Mouse (Mus musculus): Measurements from ENCODE around the gene Bloc1s2. TPM values are rescaled to one million over a fixed set of nuclear protein-coding genes. Genes with fewer than 3 reads are reported as not detected.

The Bloc1s2 gene
- polyA plus RNA-seq (2015; fragmentation: Nextera tagmentation; extraction: Ambion mirVana), result 49.9 and 51.6 TPM in 2 replicates

DNA sequence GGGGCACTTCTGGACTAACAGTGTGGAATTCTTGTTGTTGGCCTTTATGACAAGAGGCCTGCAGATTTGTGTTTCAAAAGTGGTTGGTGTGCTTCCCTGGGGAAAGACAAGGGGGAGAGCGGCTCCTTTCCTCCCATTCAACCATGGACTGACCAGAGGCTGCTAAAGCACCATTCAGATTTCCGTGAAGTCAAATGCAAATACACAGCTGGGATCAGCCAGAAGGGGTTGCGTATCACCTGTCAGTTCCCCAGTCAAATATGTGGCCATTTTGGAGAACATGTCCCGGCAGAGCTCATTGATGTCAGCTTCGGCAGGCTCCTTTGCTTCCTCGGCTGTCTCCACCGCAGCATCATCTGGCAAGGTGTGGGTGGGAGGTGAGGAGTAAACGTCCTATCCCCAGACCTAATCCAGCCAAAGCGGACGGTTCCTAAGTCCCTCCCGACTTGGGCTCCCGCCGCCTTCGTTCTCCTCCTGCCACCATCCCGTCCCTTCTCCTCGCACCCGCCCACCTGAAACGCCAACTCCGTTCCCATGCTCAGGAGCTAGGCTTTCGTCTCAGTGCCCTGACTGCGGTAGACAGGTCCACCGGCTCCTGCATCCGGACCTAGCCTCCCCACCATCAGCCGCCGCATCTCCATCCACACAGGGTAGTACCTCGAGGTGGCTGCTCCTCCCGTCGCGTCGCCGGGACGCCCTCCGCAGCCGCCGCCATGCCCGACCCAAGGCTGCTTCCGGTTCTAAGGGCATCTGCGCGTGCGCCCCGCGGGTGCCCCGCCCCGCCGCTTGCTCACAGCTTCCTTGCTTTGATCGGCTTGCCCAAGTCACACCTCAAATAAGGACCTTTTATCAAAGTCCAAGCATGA lies at the start of gene Bloc1s2:
Gene Bloc1s2, minus strand, starts transcription at position 745 of the 866 bp plus-strand sequence.

DNA sequence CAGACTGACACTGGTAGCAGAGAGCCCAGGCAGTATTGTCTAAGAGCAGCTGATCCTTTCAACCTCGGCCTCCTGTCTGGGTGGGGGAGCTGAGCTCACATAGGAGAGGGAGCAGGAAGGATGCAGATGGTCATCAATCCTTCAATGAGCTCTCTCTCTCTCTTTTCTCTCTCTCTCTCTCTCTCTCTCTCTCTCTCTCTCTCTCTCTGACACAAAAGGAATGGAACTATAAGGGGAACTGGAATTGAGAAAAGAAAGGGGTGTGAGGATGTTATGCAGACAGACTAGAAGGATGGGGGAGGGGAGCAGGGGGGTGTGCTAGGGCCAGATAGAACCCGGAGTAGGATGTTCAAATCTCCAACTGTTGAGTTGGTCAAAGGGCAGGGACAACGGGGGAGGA lies 46.1 kb upstream of the Bloc1s2 start, which contains the start of gene Pkd2l1:
Gene Pkd2l1, minus strand, starts transcription at position 101 of the 400 bp plus-strand sequence.

DNA sequence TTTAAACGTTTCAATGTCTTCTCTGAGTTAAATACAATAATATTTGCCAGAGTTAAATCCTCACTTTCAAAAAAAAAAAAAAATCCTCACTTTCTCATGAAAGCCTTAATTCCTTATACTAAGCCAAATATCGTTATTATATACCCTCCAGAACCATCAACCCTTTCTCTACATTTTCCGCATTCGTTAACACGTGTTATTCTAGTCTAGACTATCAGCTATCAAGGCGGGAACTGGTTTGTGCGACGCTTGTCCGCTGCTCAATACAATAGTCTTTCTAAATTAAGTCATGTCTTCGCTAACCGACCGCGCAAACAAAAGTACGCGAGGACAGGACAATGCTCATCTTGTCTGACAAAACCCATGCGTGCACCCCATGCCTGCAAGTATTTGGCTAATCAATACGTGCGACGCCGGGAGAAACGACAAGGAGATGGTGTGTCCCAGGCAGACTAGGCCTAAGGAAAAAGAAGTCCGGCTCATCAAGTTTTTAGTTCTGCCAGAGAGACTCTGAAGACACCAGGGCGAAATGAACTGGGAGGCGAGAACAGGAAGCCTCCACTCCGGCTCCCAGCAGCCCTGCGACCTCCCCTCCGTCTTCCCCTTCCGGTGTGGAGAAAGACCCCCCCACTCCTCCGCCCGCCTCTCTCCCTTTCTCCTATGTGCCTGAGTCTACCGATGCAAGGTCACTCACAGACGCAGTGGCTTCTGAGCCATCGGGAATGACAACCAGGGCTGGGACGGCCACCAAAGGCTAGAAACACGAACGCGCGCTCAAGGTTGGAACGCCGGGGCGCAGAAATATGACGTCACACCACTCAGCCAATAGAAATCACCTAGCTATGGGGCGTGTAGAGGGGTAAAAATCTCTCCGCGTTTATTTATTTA lies 10.9 kb downstream of the Bloc1s2 start, which contains the start of gene Cwf19l1:
Gene Cwf19l1, minus strand, starts transcription at position 805 of the 888 bp plus-strand sequence.

DNA sequence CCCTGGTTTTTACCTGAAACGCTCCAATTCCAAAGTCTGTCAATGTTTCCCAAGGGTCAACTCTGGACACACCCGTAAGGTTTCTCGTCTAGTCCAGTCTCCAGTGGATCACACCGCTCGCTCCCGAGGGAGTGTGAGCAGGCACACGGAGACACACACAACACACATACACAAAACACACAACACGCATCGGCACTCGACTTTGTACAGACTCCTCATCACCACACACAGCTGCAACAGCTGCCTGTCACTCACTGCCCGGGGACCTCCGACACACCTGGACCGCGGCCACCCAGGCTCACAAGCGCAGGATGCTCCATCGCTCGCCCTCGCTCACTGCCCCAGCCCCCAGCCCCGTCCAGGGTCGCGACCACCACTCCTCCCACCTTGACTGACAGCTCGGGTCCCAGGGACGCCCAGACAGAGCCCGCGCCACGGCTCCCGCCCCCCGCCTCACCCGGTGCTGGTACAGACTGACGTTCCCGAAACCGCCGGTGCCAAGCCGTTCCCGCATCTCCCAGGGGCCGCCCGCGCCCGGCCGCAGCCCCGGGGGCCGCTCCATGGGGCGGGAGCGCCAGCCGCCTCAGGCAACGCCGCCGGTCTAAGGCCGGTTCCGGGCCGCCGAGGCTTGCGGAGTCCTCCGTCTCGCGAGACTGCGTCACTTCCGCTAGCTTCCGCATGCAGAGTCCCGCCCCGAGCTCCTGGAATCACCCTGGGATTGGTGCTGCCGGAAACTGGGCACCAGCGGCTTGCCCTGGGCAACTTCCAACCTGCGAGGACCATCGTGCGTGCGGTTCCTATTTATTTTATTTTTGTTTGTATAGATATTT lies 39.2 kb downstream of the Bloc1s2 start, which contains the start of gene Chuk:
Gene Chuk, minus strand, starts transcription at position 650 of the 830 bp plus-strand sequence.

Other genes starting within 250 kb of the Bloc1s2 start
- gene Dnmbp, start 206.3 kb downstream of the Bloc1s2 start, polyA plus RNA-seq (2015; fragmentation: Nextera tagmentation; extraction: Ambion mirVana), result 15.4 and 16.3 TPM in 2 replicates
- 0.12 and 0.25 TPM in 2 replicates for gene Cpn1, start 159.9 kb downstream of the Bloc1s2 start, polyA plus RNA-seq (2015; fragmentation: Nextera tagmentation; extraction: Ambion mirVana)
- gene Cyp2c23, start 117.2 kb downstream of the Bloc1s2 start, polyA plus RNA-seq (2015; fragmentation: Nextera tagmentation; extraction: Ambion mirVana), result 0.79 and 0.97 TPM in 2 replicates
- gene Erlin1, start 76.7 kb downstream of the Bloc1s2 start, polyA plus RNA-seq (2015; fragmentation: Nextera tagmentation; extraction: Ambion mirVana), result 25.5 and 28.9 TPM in 2 replicates
- 19.4 and 23.0 TPM in 2 replicates for gene Chuk, start 39.0 kb downstream of the Bloc1s2 start, polyA plus RNA-seq (2015; fragmentation: Nextera tagmentation; extraction: Ambion mirVana)
- 12.0 and 15.1 TPM in 2 replicates for gene Cwf19l1, start 10.6 kb downstream of the Bloc1s2 start, polyA plus RNA-seq (2015; fragmentation: Nextera tagmentation; extraction: Ambion mirVana)
- gene Pkd2l1, start 46.0 kb upstream of the Bloc1s2 start, polyA plus RNA-seq (2015; fragmentation: Nextera tagmentation; extraction: Ambion mirVana), result not detected in 2 replicates
- gene Scd3, start 56.8 kb upstream of the Bloc1s2 start, polyA plus RNA-seq (2015; fragmentation: Nextera tagmentation; extraction: Ambion mirVana), result not detected in 2 replicates
- 57.6 and 114 TPM in 2 replicates for gene Scd2, start 147.2 kb upstream of the Bloc1s2 start, polyA plus RNA-seq (2015; fragmentation: Nextera tagmentation; extraction: Ambion mirVana)
- 0.51 and 0.97 TPM in 2 replicates for gene Scd4, start 186.6 kb upstream of the Bloc1s2 start, polyA plus RNA-seq (2015; fragmentation: Nextera tagmentation; extraction: Ambion mirVana)